Mouse (Mus musculus) hindlimb bud, embryonic 11.5 days (tissue): ENCODE data around the gene Sytl3.
"Not testable (repeated sequence)": the region's sequence is repeated elsewhere in the genome, so short reads cannot be mapped to it uniquely, and the experiment has no call there.

ENCODE experiments used
- DNase-seq: peaks from one replicate; pipeline ENCODE4 v3.0.0-alpha.2; 2012; ENCODE audit warnings: low read depth, low spot score; ENCODE audit errors: extremely low spot score

Gene Sytl3

GRCm38 (mm10) chr17:6645668-6646067, 13.2 kb upstream of the Sytl3 start:
- not testable (repeated sequence) for DNase-seq

GRCm38 (mm10) chr17:6646841-6647240, 12.1 kb upstream of the Sytl3 start:
- DNase-seq = not testable (repeated sequence)

GRCm38 (mm10) chr17:6647452-6647851, 11.4 kb upstream of the Sytl3 start:
- DNase-seq = not testable (repeated sequence)

DNA sequence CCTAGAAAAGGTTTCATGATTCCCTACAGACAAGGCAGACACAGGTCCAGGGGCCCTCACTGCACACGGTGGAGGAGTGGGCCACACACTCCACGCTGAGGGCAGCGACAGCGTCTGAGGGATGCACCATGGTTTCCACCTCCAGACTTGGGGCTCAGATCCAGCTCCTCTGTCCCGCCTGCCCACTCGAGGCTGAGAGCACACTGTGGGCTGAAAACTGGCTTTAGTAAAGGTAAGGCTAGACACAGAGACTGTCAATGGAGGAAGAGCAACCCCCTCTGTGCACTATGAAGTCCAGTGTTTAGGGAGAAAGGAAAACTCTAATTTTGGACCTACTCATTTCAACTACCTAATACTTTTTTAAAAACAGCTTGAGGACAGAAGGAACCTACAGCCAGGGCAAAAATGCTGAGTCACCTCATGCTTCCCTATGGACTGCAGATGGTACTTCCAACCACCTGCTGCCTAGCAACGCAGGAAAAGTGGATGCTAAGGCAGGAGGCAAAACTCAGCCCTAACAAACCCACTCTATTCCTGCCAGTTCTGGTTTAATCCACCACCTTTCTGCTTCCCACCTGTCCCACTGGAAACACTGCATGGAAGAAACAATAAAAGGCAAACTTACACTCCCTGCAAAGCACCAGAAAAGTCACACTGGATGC, 7.9 kb upstream of the Sytl3 start:
- not testable (repeated sequence) for DNase-seq

DNA sequence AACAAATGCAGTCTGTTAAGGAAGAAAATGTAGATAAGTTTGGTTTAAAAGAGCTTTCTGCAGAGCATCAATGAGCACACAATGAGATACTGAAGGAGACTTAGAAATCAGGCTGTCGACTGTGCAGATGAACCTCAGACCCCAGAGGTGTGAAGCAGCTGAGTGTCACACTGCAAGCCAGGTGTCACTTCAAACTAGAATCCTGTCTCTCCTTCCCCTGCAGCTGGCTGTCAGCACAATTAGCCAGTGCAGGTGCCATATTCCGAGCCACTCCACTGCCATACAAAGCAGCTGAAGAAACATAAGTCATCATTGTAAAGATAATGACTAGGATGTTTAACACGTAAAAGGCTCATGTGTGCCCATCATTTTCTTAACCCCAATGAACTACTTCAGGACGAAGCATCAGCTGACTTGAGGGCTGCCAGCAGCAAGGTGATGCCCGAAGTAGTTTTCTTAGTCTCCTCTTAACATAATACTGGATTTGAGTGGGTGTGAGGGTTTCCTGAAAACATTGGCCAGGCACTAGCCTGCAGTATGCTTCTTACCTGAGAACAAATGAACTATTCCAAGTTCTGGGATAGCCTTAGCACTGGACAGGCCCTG, 5.4 kb upstream of the Sytl3 start:
- DNase-seq = not testable (repeated sequence)

DNA sequence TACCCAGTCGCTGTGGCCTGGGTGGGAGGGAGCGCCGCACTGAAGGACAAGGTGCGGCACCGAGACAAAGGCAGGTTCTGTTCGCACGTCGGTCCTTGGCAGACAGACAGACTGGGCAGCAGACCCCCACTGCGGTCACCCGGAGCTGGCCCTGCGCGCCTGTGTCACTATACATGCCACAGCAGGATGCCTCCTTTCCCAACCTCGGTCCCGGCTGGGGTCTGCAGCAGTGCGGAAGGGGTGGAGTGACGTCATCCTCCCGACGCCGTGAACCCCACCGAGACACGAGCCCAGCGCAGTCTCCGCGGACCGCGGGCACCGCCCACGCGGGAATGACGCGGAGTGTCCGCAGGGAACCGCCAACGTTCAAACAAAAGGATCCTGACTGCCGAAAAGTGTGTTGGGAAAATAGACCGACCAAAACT, 3.8 kb upstream of the Sytl3 start:
- peak; percentile 47 for DNase-seq

GRCm38 (mm10) chr17:6655567-6656281, 3.2 kb upstream of the Sytl3 start, which contains the start of gene Dynlt1f:
Gene Dynlt1f (minus strand): TSS chr17:6655900.
- not testable (repeated sequence) for DNase-seq

GRCm38 (mm10) chr17:6656471-6656870, 2.4 kb upstream of the Sytl3 start:
- not testable (repeated sequence) for DNase-seq

DNA sequence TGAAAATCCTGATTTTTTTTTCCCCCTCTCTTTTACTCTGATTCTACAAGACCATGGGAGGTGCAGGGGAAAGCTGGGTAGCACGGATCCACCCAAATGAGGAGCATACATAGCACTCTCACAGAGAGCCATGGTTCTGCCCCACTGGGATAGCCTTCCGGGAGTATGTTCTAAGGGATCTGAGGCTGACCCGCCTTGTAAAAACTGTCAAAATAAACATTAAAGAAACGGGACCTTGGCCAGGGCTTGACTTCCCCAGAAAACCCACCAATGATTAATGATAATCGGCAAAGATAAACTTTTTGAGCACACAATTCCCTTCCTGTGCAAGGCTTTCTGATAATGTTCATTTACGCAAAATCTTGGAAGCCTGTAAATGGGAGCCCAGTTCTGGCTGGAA, 1.7 kb downstream of the Sytl3 start:
- DNase-seq = not testable (repeated sequence)

- not testable (repeated sequence) for DNase-seq
Observed at GRCm38 (mm10) chr17:6661093-6661816, 2.4 kb downstream of the Sytl3 start.

GRCm38 (mm10) chr17:6662840-6663239, 3.9 kb downstream of the Sytl3 start:
- DNase-seq = not testable (repeated sequence)

- DNase-seq = not testable (repeated sequence)
Observed at GRCm38 (mm10) chr17:6665389-6665788, 6.5 kb downstream of the Sytl3 start.

DNA sequence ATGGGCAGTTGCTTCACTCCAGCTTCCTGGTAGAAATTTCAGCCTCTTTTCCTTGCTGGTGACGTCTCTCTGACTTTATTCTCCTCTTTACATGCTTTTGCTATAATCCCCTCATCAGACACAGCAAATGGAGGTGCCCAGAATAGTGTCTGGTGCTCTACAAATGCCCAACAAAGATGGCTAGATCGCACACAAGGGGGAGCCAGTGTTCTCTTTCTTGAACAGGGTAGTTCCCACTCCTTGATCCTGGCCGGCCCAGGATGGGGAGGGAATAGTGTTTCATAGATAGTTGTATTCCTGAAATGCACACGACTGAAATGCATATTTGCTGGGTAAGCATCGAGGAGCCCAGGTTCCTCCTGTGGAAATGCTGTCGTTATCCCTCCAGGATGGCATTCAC, 9.6 kb downstream of the Sytl3 start:
- DNase-seq = not testable (repeated sequence)

- DNase-seq = not testable (repeated sequence)
Observed at GRCm38 (mm10) chr17:6674297-6674696, 15.4 kb downstream of the Sytl3 start.

DNA sequence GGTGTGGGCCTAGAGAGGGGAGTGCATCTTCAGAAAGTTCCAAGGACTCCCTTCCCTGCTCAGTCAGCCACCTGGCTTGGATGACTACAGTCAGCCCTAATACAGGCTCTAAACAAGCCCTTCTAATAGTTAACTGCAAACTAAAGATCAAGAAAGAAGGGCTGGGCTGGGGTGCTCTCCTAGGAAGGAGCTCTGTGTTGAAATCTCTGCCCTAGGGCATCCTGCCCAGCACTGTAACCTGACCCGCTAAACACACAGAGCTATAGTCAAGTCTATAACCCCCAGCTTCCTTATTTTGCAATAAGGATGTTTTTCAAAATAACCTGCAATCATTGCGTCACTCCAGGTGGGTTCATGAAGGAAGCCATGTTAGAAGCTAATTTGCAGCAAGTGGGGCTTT, 19.2 kb downstream of the Sytl3 start:
- not testable (repeated sequence) for DNase-seq

- DNase-seq = not testable (repeated sequence)
Observed at GRCm38 (mm10) chr17:6681721-6682120, 22.8 kb downstream of the Sytl3 start.

- not testable (repeated sequence) for DNase-seq
Observed at GRCm38 (mm10) chr17:6683702-6684101, 24.8 kb downstream of the Sytl3 start.

DNA sequence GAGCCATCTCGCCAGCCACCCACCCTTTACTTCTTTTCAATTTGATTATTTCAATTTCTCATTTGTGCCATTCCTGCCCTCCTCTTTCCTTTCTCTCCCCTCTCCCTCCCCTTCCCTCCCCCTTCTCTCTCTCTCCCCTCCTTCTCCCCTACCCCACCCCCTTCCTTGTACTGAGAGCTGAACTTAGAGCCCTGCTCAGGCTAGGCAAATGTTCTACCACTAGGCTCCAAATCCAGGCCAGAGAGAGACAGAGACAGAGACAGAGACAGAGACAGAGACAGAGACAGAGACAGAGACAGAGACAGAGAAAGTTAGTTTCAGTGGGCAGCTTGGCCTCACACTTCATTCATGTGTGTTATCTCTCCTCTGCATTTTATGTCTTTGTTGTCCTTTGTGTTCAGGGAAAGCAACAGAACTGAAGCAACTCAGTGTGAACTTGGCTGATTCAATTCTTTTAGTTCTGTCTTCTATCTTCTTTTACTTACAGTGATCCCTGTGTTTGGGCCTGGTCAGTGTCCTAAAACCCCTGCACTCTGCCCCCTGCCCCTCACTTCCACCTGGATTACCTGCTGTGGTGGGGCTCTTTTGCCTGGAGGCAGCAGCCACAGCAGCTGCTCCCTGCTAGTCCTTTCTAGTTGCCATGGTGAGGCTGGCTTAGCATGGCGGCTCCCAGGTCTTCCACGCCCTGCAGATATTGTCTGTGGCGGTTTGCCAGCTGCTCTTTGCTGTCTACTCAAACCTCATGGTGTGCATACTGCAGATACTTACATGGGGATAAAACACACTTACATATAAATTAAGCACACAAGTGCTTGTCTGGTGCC, 25.8 kb downstream of the Sytl3 start:
- DNase-seq = not testable (repeated sequence)

DNA sequence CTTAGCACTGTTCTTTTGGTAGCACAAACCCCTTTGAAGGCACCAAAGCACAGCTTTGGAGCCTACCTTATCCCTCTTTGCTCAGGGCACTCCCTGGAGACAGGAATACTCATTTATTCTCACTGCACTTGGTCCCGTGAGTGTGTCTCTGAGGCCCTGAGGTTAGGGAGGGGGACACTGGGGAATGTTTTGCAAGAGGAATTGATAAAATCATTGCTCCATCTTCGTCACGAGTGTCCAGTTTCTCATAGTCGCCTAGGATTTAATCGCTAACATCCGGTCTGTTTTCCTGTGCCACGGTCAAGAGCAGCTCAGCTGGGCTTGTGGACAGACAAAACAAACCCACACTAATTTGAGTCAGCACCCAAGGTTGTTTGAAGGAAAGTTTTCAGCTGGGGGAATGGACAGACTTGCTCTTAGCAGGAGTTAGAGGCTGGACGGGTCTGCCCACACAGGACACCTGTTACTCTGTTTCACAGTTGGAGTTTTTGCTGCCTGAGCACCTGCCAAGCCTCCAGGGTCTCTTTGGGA, 26.5 kb downstream of the Sytl3 start:
- not testable (repeated sequence) for DNase-seq
